Mouse (Mus musculus): ENCODE results near the gene Arhgef3. TPM values are rescaled to one million over a fixed set of nuclear protein-coding genes. Genes with fewer than 3 reads are reported as not detected.
A peak's percentile ranks its signal among the peaks of the same experiment; 100 is the strongest.

The Arhgef3 gene
- 10 to 100 TPM; 68.5 to 86.1 (median 79.8) TPM for total RNA-seq (2022)

DNA sequence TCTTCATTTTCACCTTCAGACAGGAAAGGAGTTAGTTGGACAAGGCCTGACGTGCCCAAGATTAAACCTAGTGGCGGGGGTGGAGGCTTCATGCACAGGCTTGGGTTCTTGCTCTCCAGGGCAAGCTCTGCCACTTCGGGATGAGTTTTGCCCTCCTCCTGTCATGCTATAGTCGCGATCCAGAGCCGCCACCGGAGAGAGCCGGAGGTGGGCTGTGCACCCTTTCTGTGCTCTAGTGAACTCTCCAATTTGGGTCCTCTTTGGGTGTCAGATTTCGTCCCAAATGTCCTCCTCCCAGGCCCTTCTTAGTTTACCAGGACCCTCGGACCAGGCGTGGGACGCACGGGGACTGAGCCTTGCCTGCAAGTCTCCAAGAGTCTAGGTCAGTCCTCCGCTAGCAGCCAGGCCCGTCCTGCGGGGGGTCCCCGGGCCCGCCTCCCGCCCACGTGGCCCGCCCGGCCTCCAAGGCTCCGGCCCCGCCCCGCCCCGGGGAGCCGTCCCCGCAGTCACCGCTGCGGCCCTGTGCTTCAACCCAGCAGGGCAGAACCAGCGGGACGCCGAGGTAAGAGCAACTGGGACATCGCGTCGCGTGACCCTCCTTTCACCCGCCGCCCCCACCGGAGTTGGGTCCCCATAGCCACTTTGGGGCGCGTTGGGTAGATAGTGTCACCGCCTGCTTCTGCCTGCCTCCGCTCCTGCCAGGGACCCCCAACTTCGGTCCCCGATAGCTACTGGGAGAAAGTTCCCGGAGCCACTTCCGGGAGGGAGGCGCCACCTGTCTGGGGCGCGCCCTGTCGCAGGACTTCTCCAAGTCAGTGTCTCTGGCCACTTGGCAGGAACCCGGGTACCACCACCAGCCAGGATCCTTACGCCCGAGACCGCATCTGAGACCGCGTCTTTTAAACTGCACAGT, at the start of gene Arhgef3:
Arhgef3 (plus strand) TSS at position 538 of the 913 bp plus-strand sequence.
- no peak for DNase-seq (ENCODE audit: low spot score in 2 of 2)

DNA sequence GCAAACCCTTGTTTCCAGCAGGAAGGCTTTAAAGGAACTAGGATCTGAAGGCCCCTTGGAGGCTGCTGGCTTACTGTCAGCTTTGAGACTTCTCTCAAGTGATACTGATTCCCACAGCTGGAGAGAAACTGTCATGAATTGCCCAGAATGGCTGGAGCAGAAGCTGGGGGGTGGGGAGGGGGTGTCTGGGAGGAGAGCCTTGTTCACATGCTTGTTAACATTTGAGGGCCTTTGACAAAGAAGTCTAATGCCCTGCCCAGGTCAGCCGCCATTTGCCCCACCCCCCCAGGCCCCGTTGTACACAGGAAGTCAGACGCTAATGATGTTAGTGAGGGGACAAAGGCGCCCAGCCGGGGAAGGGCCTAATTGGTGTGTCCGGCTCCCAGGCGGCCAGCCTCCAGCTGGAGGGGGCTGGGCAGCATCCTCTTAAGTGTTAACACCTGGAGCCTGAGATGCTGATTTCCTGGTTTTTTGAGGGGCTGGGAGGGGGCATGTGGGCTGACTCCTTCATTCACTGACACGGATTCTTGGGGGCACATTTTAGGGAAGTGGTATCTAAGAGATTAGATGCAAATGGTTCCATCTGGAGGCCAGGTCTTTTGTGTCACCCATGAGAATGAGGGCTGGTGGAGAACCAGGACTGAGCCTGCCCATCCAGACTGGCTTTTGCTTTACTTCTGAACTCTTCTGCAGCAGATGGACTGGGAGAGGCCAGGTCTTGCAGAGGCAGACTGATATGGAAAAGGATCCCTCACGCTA, 48.3 kb upstream of the Arhgef3 start:
- DNase-seq (ENCODE audit: low spot score in 2 of 2) = no peak

DNA sequence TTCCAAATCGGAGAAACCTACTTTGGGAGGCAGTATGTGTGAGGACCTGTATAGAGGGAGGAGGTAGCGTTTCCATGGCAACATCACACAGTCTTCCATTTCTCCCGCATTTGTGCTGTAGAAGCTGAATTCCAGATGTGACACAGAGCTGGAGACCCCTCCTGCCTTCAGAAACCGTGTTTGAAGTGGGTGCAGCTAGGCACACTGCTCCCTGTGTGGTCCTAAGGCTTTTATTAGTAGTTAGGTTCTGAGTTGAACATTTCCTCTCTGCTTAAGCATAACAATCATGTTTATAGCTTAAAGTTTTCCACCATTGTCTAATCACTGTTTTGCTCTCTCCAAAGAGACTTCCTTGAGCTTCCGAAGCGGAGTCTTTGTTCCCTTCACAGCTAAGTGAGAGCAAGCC, 46.8 kb upstream of the Arhgef3 start:
- no peak for DNase-seq (ENCODE audit: low spot score in 2 of 2)

DNA sequence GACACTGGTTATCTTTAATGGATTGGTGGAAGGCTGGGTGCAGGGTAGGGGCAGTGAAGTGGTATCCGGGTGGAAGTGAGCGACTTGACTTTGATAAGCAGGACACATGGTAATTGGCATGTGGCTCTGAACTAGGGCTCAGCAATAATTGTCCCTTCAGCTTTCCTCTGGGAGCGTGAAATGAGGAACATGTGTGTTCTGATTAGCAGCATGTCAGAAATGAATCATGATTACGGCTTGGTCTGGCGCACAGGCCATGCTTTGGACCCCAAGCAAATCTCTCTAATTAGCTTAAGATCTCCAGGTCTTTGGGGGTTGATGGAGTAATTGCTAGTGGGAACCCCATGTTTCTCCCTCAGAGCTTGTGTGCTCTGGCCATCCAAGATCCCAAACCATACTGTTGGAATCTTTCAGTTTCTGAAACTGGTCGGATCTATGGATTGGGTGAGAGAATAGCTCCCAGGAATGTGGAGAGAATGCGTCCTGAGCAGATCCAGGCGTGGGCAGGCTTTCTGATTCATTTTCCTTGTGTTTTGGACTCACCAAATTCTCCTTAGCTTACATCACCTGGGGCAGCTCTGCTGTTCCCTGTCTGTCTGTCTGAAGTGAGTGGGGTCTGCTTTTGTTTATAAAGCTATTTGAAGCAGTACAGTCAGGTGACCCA, 45.1 kb upstream of the Arhgef3 start:
- no peak for DNase-seq (ENCODE audit: low spot score in 2 of 2)

DNA sequence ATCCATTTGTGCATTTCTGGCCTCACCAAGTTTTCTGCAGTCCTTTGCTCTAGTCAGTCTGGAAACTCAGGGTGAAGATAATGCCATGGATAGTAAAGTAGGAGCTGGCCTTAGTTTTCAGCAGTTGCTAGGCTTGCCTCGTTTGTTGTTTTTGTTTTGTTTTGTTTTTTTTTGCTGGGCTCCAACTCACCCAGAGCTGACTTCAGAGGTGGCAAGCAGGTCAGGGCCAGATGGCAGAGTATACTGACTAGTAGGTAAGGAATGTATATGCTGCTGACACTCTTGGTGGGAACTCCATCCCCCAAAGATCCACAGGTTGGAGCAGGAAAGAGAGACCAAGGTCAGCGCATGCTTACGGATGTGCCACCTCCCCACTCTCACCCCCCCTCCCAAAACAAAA, 44.6 kb upstream of the Arhgef3 start:
- no peak for DNase-seq (ENCODE audit: low spot score in 2 of 2)

DNA sequence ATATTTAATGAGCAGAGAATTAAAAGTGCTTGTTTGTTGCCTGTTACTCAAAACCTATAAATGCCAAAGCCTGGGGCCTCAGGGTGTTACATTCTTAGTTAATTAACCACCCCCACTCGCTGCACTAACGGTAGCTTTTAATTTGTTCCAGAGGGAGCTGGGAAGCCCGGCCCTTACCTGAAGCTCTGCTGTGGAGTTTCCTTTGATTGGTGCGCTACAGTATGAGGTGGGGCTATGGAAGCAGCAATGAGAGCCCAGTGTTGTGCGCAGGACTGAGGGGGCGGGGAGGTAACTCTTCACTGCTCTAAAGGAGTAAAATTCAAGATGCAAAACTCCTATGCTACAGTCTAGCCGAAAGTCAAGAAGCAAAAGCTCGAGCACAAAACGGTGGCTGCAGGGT, 43.9 kb upstream of the Arhgef3 start:
- DNase-seq (ENCODE audit: low spot score in 2 of 2) = no peak

DNA sequence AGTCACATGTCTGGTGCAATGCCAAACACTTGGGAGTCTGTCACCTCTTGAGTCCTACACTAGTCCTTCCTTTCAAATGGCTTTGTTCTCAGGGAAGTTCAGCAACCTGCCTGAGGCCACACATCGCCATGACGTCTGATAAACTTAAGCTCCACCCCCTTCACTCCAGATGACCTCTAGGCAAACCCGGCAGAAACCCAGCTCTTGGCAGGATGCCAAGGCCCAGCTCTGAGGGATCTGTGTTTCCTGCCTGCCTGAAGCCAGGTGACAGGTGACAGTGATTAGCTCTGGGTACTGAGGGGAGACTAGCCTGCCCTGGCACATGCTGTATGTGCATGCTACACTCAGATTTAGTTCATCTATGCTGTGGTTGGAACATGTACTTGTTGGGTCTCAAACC, 42.7 kb upstream of the Arhgef3 start:
- no peak for DNase-seq (ENCODE audit: low spot score in 2 of 2)

DNA sequence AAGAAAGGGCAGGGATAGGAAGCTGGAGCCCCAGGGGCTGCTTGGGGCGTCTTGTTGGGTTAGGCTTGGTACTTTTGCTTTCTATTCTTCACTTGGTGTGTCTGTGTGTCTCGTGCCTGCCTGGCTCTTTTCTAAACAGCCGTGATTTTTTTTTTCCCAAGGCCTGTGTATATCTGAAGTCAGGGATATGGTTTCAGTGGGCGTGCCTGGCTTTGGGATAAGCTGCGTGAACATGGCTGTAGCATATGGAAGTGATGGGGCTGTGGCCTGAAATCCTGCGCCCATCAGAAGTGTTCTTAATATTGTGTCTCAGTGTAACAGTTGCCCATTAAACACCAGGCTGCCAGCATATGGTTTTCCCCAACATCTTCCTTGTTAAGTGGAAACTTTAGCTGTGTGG, 39.6 kb upstream of the Arhgef3 start:
- no peak for DNase-seq (ENCODE audit: low spot score in 2 of 2)

DNA sequence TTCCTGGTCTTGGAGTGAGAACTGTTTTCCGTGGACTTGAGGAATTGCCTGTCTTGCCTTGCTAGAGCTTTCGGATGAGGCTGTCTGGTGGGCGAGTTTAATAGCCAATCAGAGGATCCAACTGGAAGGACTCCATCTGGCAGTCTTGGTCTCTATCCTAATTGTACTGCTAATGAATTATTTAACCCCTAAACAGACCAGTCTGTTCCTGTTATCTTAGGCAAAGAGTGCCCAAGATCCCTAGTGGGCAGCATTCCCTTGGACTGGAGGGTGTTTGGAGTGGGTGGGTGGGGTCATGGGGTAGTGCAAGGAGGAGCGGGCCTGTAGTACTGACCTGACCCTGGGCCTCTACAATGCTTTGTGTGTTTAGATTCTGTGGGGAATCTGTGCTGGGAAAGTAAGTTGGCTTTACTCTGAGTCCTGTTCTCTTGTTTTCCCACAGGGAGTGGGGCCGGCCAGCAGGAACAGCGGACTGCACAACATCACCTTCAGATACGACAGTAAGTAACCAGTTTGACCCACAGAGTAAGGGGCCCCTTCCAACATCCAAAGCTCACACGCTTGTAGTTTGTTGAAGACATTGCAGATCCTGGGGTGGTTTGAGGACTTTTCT, 38.7 kb upstream of the Arhgef3 start:
- peak; percentile 33 to 40 for DNase-seq (ENCODE audit: low spot score in 2 of 2)

DNA sequence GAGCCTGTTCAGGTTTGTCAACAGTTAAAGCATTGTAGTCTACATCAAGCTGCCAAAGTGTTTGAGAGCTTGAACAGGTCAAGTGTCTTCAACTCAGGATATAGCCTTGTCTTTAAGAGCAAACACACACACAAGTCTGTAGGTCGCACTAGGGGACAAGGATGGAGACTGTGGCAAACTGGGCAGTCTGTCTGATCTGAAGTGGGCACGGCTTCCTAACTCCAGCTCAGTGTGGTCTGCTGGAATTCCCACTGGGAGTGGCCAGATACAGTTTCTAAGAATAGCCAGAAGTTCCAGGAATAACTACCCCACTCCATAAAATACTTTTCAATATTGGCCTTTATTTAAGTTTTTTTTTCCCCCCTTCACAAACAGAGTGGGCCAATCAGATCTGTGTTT, 38.2 kb upstream of the Arhgef3 start:
- no peak for DNase-seq (ENCODE audit: low spot score in 2 of 2)

DNA sequence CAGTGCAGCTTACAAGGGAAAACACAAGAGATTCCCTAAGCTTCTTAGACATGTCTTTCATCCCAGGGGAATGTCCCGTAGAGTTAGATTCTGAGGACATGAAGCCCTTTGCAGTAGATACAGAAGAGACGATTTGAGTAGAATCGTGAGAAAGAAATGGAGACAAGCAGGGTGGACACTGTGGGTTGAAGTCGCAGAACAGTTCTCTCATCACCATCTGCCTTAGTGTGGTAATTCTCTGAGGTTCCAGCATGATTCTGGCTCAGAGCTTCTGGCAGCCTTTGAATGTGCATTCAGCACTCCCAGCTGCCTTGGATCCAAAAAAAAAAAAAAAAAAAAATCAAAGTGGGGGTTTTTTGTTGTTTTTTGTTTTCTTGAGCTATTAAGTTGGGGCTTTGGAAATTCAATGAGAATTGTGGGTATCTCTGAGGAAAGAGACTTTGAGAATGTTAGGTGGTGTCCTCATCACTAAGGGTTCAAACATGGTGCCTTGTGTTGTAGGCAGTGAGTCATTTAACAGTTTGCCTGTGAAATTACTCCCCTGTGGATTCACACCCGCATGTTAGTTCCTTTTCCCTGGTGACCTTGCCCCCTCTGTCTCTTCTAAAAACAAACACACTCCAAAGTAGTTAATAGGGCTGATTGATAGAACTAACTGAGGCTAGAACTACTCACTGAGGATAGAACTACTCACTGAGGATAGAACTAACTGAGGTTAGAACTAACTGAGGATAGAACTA, 33.0 kb upstream of the Arhgef3 start:
- DNase-seq (ENCODE audit: low spot score in 2 of 2) = peak; percentile 35 to 36

DNA sequence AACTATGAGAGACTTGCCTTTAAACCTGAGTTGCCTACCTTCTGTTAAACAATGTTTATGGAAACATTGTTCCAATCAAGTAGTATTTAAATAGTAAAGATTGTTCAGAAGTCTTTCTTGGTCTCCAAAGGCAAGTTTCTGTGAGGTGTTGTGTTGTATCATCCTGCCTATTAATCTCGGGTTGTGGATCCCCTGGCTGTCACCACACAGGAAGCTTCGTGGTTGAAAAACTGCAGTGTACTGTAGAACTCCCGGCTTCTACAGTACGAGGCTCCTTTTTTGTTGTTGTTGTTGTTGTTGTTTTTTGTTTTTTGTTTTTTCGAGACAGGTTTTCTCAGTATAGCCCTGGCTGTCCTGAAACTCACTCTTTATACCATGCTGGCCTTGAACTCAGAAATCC, 29.2 kb upstream of the Arhgef3 start:
- no peak for DNase-seq (ENCODE audit: low spot score in 2 of 2)

DNA sequence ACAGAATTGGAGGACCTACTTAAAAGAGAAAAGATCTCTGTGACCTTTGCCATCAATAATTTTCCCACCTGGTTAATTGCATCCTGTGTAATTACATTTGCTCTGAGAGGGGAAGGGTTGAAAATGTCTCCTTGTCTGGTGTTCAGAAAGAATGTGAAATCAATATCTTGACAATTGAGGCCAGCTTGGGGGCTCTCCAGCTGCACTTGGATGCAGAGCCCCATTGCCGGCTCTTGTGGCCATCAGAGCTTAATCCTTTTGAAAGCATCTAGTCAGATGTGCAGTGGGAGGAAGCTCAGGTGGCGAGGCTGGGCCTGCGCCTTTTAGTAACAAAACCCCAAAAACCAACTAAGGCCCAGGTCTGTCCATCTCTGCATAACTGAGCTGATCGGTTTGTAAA, 28.7 kb upstream of the Arhgef3 start:
- no peak for DNase-seq (ENCODE audit: low spot score in 2 of 2)

DNA sequence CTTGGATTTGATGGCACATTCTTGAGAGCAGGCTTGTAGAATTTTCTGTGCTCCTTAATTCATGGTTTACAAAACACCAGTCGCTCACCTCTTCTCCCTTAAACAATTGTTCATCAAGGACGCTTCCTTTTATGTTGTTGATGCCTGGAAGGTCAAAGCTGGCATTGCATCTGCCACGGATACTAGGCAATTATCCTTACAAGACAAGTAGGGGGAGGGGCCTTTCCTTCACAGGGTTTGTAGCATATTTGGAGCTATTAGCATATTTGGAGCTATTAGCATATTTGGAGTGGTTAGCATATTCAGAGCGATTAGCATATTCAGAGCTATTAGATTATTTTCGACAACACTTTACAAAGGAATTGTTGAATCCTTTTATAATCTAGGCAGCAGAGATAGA, 20.5 kb upstream of the Arhgef3 start:
- no peak for DNase-seq (ENCODE audit: low spot score in 2 of 2)

DNA sequence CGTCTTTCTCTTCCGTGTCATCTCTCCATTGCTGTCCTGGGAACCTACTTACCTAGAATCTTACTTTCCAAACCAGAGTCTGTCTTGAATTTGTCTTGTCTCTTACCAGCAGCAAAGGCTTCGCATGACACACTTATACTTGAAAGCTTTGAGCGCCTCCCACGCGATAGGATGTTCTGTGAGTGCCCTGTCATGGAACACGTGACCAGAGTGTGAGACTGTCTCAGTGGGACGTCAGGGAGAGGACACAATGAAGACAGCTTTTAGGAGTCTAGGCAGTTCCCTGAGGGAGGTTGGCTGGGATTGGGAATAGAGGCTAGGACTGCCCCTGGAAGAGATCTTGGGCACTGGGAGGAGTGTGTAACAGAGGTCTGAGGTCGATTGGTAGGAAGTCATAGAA, 18.6 kb upstream of the Arhgef3 start:
- DNase-seq (ENCODE audit: low spot score in 2 of 2) = no peak

DNA sequence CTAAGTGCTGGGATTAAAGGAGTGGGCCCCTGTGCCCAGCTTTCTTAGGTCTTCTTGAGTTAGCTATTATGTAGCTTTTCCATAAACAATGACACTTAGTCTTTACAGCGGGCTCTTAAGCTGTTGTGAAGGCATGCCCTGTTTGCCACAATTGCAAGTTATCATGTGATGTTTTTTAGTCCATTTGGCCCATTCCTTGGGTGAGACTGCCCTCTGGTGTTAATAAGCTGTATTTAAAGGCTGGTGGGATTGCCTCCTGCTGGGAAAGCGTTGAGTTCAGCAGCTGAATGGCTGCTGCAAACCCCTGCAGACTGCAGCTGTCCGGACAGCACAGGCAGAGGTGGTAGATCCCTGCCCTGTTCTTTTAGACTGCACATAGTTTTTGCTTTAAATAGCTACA, 17.9 kb upstream of the Arhgef3 start:
- DNase-seq (ENCODE audit: low spot score in 2 of 2) = peak; percentile 62 to 84

DNA sequence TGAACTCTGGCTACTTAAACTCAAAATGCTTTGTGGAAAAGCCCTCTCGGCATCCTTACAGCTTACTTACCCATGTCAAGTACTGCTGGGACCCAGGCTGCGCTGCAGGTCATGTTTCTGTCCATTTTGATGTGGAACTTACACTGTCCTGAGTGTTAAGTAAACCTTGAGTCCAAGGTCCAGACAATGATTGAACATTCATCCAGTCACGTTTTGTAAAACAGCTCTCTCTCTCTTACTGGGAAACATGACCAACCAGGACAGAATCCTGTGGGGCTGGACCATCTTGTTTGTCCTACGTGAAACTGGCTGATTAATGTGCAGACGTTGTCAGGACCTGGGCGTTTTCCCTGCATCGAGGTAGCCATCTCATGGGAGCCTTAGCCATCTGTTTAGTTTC, 13.0 kb upstream of the Arhgef3 start:
- no peak for DNase-seq (ENCODE audit: low spot score in 2 of 2)

DNA sequence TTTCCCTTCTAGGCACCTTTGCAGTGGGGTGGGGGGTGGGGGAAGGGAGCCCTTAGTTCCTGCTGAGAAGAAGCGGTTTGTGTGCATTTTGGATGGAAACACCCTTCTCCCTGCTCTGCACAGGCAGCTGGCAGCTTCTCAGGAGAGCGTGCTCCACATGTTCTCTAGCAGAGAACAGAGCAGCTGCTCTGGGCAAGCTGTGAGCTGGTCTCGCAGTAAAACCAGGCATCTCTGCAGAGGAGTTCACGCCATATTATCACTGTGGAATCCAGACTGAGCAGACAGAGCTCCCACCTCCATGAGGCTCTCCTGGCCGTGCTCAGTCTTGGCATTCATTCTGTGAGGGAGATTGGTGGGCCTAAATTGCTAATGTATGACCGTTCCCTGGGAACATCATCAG, 12.0 kb upstream of the Arhgef3 start:
- peak; percentile 34 to 48 for DNase-seq (ENCODE audit: low spot score in 2 of 2)

DNA sequence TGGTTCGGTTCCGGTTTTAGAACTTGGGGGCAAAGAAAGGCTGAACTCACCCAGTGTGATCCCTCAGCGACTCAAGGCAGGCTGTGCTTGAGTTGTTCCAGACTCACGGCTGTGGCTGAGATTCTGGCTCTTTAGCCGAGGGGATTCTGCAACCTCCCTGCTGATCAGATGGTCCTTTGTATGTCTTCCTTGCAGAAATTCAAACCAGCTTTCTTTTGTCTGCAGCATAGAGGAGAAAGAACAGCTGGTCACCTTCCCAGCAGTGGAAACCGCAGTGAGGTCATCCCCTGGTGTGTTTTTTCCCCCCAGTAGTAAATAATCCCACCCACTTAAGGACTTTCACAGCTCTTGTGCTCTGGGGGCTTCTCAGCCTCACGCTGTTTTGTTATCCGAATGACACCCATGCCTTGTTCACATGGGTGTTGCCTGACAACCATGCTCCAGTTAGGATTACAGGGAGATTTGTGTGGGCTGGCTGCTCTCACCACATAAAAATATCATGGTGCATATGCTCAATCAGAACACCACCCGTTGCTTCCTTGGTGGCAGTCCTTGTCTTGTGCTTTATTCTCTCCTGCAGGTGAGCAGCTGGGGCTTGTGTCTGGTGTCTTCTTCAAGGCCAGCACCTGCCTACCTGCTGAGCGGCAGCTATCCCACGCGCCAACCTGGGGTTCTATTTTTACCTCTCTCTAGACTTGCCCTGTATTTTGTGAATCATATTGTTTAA, 8.8 kb upstream of the Arhgef3 start:
- peak; percentile 50 to 59 for DNase-seq (ENCODE audit: low spot score in 2 of 2)
